Mouse (Mus musculus) erythroblast, embryonic 14.5 days (primary cell): ENCODE measurements around the gene Prrg3.

Source experiments
- GATA1 ChIP-seq: IDR thresholded peaks from 2 replicates; pipeline ENCODE4 v1.6.1; 2012; ENCODE audit warnings: low read length, inconsistent platforms, mixed read lengths
- TAL1 ChIP-seq: IDR thresholded peaks from 3 replicates; pipeline ENCODE4 v1.6.1; 2012; ENCODE audit warnings: low read length, inconsistent platforms, mixed read lengths

DNA sequence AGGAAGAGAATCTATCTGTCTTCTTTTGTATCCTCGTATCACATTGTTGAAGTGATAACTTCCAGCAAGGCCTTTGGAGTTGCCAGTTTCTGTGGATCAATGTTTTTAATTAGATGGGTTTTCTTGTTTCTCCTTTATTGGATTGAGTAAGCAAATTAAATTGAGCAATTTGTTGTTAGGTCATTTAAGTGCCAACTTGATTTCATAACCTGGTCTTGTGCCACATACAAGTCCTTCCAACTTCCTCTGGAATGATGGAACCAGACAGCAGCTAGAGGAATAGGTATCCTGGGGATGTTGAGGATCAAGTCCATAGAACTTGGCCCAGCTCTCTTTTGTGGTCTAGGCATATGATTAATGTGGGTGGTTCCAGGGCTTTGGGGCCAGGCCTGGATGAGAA, 59.8 kb downstream of the Prrg3 start:
- TF ChIP-seq GATA1: no peak
- TF ChIP-seq TAL1: no peak
